Mouse (Mus musculus) small intestine, adult 2 months (tissue): ENCODE data around the gene Olfr823.

ENCODE experiments used
- CTCF ChIP-seq: fragments of 200-500 bp; IDR thresholded peaks from 2 replicates; pipeline ENCODE4 v1.5.1; 2012; ENCODE audit warnings: low read depth, mild to moderate bottlenecking, control low read depth, inconsistent platforms, low read length, moderate library complexity, mixed read lengths; ENCODE audit not compliant: insufficient replicate concordance, insufficient read length; ENCODE audit errors: extremely low read depth
- POLR2A ChIP-seq: fragments of 200-500 bp; IDR thresholded peaks from 2 replicates; pipeline ENCODE4 v1.6.1; 2012; ENCODE audit warnings: low read depth, mild to moderate bottlenecking, control low read depth, inconsistent platforms, low read length, moderate library complexity

DNA sequence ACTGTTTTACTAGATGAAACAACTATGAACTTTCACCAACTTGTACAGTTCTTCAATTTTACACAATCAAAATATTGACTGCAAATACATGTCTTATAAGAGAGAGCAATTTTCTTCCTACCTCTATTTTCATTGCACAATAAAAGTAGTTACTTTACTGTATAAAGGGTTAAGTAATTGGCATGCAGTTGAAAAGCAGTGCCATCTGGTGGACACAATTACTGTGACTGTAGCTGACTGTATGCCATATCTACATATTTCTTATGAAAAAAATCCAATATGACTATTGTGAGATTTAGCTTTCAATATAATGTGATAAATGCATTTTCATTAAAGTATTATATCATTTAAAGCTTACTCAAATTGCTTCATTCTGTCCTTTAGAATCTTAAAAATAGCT is 19.1 kb downstream of the Olfr823 start:
- no peak for TF ChIP-seq POLR2A
- no peak for TF ChIP-seq CTCF
